Mouse (Mus musculus): Measurements from ENCODE around the gene Dtnbp1. TPM values are rescaled to one million over a fixed set of nuclear protein-coding genes. Genes with fewer than 3 reads are reported as not detected.

Dtnbp1 gene
- polyA plus RNA-seq, 1 experiment from 2014 or later: 84.2 TPM

DNA sequence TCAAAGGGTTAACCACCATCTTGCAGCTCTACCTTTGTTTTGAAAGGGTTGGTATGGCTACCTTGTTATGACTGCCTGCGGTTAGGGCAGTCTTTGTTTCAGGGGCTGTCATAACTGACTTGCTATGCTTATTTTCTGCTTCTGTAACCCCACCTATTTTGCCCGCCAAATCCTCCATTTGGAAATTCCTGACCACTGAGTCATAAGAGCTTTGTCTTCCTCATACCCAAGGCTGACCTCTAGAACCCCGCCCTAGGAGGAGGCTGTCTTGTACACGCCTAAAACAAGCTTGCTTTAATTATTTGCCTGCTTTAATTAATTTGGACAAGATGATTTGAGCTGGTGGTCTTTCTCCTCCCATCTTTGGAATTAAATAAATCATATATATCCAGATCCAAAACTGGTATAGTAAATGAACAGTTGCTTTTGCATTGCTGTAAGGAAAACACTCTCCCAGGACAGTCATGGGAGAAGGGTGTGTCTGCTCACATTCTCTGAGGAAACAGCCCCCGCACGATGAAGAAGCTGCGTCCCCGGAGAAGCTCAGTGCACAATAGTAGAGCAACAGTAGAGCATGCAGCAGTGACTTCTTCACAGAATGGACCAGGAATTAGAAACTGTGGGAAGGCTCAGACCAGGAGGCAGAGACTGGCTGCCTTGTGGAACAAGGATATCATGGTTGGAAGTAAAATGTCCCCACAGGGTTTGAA is 62.5 kb downstream of the Dtnbp1 start:
- Histone ChIP-seq H3K9me3 (no peaks in the 10 kb centered on the region), H3K4me2 (replicated peaks) (no peak overlapping the region), H3K36me3 (0 out of 2 replicates have a peak, but pooled peaks cover 9% of the 10 kb centered on the region), H3K27ac (no peak overlapping the region), H3K27me3 (no peaks in the 10 kb centered on the region), H3K4me1 (peaks cover 6% of the 10 kb centered on the region; the same call in 1 of the 2 replicates), H3K4me3 (no peak overlapping the region), H3K9ac (no peak overlapping the region)
- WGBS: 71% methylated on average over 8 of the region's 8 CpGs
- no peak for ATAC-seq (ENCODE audit: insufficient number of reproducible peaks, insufficient read depth, low FRiP score, low TSS enrichment)

DNA sequence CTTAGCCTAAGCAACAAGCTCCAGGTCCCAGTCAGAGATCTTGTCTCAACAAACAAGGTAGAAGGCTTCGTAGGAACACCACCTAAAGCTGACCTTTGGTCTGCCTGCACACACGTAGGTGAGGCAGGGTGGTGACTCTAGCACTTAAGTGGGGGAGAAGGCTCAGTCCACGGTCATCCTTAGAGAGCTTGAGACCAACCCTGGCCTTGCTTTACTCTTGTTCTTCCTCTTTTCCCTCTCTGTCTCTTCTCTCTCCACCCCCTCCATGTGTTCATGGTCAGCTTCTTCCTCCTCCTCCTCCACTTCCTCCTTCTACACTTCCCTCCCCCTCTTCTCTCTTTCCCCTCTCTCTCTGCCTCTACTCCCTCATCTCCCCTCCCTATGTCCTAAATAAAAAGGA is 64.3 kb downstream of the Dtnbp1 start:
- Histone ChIP-seq H3K27ac (no peak overlapping the region), H3K4me2 (replicated peaks) (no peak overlapping the region), H3K4me1 (peaks cover 10% of the 10 kb centered on the region; the same call in 1 of the 2 replicates), H3K9me3 (no peaks in the 10 kb centered on the region), H3K27me3 (no peaks in the 10 kb centered on the region), H3K9ac (no peak overlapping the region), H3K4me3 (no peak overlapping the region), H3K36me3 (no peaks in the 10 kb centered on the region)
- 85% methylated on average over 3 of the region's 3 CpGs for WGBS
- ATAC-seq (ENCODE audit: insufficient number of reproducible peaks, insufficient read depth, low FRiP score, low TSS enrichment): no peak

DNA sequence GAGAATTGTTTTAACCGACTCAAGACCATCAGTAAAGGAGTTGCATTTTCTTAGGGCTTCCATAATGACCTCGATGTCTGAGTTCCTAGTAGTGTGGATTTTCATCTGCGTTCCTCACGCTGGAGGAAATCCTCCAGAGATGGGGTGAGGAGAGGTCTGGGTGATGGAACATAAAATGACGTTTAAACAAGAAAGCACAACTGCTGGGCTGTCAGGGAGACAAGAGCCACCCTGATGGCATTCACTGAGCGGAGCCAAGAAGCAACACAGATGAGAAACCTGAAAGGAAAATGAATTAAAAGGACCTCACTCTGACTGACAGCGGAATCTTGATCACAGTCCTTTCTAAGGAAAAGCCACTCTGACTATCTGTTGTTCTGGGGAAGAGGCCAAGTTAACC is 68.4 kb downstream of the Dtnbp1 start:
- Histone ChIP-seq H3K36me3 (peaks cover 9% of the 10 kb centered on the region; the same call in 1 of the 2 replicates), H3K4me2 (replicated peaks) (no peak overlapping the region), H3K9ac (no peak overlapping the region), H3K27ac (no peak overlapping the region), H3K4me1 (0 out of 2 replicates have a peak, but pooled peaks cover 5% of the 10 kb centered on the region), H3K9me3 (no peaks in the 10 kb centered on the region), H3K27me3 (no peaks in the 10 kb centered on the region), H3K4me3 (no peak overlapping the region)
- 71% methylated on average over 7 of the region's 7 CpGs for WGBS
- no peak for ATAC-seq (ENCODE audit: insufficient number of reproducible peaks, insufficient read depth, low FRiP score, low TSS enrichment)

DNA sequence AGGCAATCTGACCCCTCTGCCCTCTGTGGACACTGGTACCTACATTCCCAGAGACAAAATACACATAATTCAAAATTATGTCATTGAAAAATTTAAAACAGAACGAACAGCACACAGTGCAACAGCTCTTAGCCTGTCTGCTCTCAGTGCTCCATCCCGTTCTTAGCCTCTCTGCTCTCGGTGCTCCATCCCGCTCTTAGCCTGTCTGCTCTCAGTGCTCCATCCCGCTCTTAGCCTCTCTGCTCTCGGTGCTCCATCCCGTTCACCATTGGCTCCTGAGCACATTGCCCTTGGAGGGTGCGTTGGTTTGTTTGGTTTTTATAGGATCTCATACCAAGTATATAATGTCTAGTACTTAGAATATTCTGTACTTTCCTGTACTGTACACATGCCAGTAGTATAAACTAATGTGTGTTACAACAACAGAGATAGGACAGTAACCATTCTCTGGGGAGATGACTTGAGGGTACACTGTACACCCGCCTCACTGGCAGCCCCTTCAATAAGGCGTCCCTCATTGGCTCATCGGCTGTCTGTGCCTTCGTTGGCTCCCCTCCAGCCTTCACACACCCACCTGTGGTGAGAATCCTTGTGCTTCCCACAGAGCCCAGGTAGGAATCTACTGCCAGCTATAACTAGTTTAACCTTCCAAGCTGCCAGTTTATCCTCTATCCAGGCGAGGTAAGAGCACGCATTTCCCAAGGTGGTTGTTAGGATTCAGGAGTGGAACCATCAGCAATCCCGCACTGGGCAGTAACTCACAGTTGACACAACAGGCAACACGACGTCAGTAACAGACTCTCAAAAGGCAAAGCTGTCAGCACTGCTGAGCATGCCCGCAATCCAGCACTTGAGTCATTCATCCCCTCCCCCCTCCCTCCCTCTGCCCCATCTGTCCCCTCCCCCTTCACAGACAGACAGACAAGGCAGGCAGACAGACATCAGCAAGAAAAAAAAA is 69.4 kb downstream of the Dtnbp1 start:
- Histone ChIP-seq H3K4me1 (0 out of 2 replicates have a peak, but pooled peaks cover 5% of the 10 kb centered on the region), H3K36me3 (peaks cover 13% of the 10 kb centered on the region; the same call in 1 of the 2 replicates), H3K9ac (no peak overlapping the region), H3K27me3 (no peaks in the 10 kb centered on the region), H3K9me3 (no peaks in the 10 kb centered on the region), H3K4me3 (no peak overlapping the region), H3K27ac (no peak overlapping the region), H3K4me2 (replicated peaks) (no peak overlapping the region)
- no peak for ATAC-seq (ENCODE audit: insufficient number of reproducible peaks, insufficient read depth, low FRiP score, low TSS enrichment)
- WGBS: 77% methylated on average over 18 of the region's 18 CpGs

DNA sequence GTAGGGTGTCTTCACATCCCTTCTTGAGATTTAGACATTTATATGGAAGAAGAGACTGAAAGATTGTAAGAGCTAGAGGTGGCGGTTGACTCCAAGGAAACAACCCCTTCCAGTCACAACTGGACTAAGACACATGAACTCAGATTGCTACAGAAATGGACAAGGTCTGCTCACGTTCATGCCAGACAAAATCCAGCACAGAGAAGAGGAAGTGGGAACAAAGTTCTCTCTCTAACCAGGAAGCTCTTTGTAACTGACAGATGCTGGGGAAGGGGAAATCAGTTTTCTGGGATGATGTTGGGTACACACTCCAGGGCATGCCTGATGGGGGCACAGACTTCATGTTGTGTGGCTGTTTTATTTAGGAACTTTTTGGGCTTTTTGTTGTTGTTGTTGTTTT is 75.6 kb downstream of the Dtnbp1 start:
- no peaks in the 10 kb centered on the region for H3K9me3 ChIP-seq
- no peak overlapping the region for H3K4me3 ChIP-seq
- no peaks in the 10 kb centered on the region for H3K27me3 ChIP-seq
- no peak for ATAC-seq (ENCODE audit: insufficient number of reproducible peaks, insufficient read depth, low FRiP score, low TSS enrichment)
- peaks cover 61% of the 10 kb centered on the region for H3K36me3 ChIP-seq
- WGBS: 73% methylated on average over 2 of the region's 2 CpGs
- no peak overlapping the region for H3K4me2 ChIP-seq (replicated peaks)
- H3K27ac ChIP-seq: no peak overlapping the region
- H3K4me1 ChIP-seq: no peaks in the 10 kb centered on the region
- no peak overlapping the region for H3K9ac ChIP-seq

DNA sequence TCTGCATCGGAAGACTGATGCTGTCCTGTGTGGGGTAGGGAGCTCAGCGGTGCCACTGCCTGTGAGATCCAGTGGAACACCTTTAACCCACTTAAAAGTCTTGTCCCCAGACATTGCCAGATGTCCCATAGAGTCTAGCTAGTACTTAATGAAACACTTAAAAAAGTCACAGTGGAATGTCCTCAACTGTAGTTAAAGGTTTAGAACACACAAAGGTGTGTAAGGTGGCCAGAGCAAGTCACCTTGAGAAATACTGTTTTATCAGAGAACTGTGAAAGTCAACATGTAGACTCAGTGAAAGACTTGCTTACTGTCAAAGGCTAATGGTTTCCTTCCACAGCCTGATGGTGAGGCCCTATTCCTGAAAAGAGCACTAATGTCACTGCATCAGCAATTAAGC is 76.8 kb downstream of the Dtnbp1 start:
- Histone ChIP-seq H3K4me1 (no peaks in the 10 kb centered on the region), H3K27ac (no peak overlapping the region), H3K9ac (no peak overlapping the region), H3K27me3 (no peaks in the 10 kb centered on the region), H3K4me3 (no peak overlapping the region), H3K4me2 (replicated peaks) (no peak overlapping the region), H3K9me3 (no peaks in the 10 kb centered on the region), H3K36me3 (peaks cover 69% of the 10 kb centered on the region)
- ATAC-seq (ENCODE audit: insufficient number of reproducible peaks, insufficient read depth, low FRiP score, low TSS enrichment): no peak
- 90% methylated on average over 2 of the region's 2 CpGs for WGBS

DNA sequence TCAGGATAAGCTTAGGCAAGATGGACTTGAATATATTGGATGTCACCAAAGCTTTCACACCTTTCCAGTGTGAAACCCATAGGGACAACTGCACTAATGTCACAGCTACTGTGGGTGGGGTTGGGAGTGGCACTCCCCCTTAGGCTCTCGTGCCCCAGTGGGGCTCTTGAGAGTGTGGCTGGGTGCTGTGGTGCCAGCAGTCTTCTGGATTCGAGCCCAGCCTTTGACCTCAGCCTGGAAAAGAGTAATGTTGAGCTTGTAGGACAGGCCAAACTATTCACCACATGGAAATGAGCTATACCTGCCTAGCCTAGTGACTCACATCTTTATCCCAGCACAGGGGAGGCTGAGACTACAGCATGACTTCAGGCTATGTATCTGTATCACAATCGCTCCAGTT is 77.9 kb downstream of the Dtnbp1 start:
- 93% methylated on average over 3 of the region's 3 CpGs for WGBS
- Histone ChIP-seq H3K9me3 (no peaks in the 10 kb centered on the region), H3K4me1 (no peaks in the 10 kb centered on the region), H3K4me3 (no peak overlapping the region), H3K27me3 (no peaks in the 10 kb centered on the region), H3K9ac (no peak overlapping the region), H3K27ac (no peak overlapping the region), H3K36me3 (peaks cover 74% of the 10 kb centered on the region), H3K4me2 (replicated peaks) (no peak overlapping the region)
- no peak for ATAC-seq (ENCODE audit: insufficient number of reproducible peaks, insufficient read depth, low FRiP score, low TSS enrichment)

DNA sequence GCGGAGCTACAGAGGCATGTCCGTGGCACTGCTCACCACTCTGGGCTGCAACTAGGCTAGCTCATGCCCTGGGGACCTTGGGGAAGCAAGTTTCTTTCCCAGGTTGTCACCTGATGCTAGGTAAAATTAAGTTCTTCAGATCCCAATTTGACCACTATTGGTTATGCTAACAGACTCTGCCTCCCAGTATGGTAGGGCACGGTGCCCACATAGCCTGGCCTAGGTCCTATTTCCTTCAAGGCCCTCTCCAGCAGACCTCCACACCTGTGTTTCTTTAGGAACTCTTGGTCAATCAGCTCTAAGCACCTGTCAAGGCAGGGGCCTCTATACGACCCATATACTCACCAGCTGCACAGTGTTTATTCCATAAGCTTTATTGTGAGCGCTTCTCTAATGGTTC is 80.2 kb downstream of the Dtnbp1 start:
- no peaks in the 10 kb centered on the region for H3K27me3 ChIP-seq
- no peaks in the 10 kb centered on the region for H3K4me1 ChIP-seq
- H3K27ac ChIP-seq: no peak overlapping the region
- peaks cover 92% of the 10 kb centered on the region for H3K36me3 ChIP-seq
- no peak overlapping the region for H3K9ac ChIP-seq
- H3K4me3 ChIP-seq: no peak overlapping the region
- H3K4me2 ChIP-seq (replicated peaks): no peak overlapping the region
- H3K9me3 ChIP-seq: no peaks in the 10 kb centered on the region
- no peak for ATAC-seq (ENCODE audit: insufficient number of reproducible peaks, insufficient read depth, low FRiP score, low TSS enrichment)
- 92% methylated on average over 5 of the region's 5 CpGs for WGBS

DNA sequence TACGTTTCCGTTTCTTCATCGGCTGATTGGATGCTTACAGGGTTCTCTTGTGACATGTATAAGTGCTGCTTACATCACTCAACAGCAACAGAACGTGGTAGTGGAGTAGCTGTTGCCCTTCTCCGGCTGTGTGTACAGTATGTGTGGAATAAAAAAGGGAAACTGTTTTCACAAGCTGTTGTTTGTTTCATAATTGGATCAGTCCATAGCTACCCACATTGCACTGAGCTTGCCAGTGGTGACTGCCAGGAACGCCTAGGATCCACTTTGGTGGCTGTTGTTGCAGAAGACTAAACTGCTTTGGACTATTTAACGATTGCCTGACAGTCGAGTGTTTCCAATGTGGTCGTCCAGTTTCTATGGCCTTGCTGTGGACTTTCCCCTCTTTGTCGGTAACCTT is 80.9 kb downstream of the Dtnbp1 start:
- no peak overlapping the region for H3K27ac ChIP-seq
- H3K27me3 ChIP-seq: no peaks in the 10 kb centered on the region
- no peaks in the 10 kb centered on the region for H3K9me3 ChIP-seq
- H3K36me3 ChIP-seq: peaks cover 96% of the 10 kb centered on the region
- H3K4me3 ChIP-seq: no peak overlapping the region
- no peaks in the 10 kb centered on the region for H3K4me1 ChIP-seq
- no peak overlapping the region for H3K9ac ChIP-seq
- no peak for ATAC-seq (ENCODE audit: insufficient number of reproducible peaks, insufficient read depth, low FRiP score, low TSS enrichment)
- WGBS: 90% methylated on average over 10 of the region's 10 CpGs
- no peak overlapping the region for H3K4me2 ChIP-seq (replicated peaks)

DNA sequence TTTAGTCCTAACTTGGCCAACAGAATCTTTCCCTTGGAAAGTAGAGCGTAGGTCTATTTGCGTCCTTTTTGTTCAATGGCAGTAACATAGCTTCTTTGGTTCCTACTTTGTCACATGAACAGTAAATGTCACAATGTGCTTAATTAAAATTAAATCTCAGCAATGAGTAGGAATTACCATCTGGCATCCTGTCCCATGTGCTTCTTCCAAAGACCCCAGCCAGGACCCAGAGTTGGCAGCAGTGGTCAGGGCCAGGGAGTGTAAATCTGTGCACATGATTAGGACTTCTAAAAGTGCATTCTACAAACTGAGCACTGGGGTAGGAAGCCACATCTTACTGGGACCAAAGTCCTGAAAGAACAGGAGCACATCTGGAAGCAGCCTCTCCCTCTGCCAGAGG is 83.7 kb downstream of the Dtnbp1 start:
- H3K4me2 ChIP-seq (replicated peaks): no peak overlapping the region
- WGBS: 99% methylated on average over 2 of the region's 2 CpGs

DNA sequence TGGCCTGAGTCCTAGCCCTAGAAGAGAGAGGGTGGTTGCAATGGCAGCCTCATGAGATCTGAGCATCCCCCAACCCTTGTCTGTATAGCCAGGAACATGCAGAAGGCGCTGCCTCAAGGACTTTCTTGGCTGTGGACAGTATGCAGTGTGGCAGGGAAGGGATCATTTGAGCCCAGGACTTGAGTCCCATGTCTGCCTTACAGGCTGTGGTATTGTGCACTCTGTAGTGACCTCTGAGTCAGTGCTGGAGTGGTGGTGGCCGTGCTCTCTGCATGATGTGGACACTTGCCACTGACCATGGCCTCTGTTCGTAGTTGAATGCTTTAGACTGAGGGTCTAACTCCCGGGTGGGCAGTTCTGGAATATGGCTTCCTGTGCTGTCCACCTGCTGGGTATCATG is 84.7 kb downstream of the Dtnbp1 start:
- Histone ChIP-seq H3K36me3 (peaks cover 99% of the 10 kb centered on the region), H3K27ac (no peak overlapping the region), H3K4me2 (replicated peaks) (no peak overlapping the region), H3K4me3 (no peak overlapping the region), H3K9me3 (no peaks in the 10 kb centered on the region), H3K27me3 (no peaks in the 10 kb centered on the region), H3K9ac (no peak overlapping the region), H3K4me1 (no peaks in the 10 kb centered on the region)
- WGBS: 89% methylated on average over 4 of the region's 4 CpGs
- no peak for ATAC-seq (ENCODE audit: insufficient number of reproducible peaks, insufficient read depth, low FRiP score, low TSS enrichment)

More for the DNA sequence above, 83.7 kb downstream of the Dtnbp1 start:
- Histone ChIP-seq H3K27me3 (no peaks in the 10 kb centered on the region), H3K27ac (no peak overlapping the region), H3K9ac (no peak overlapping the region), H3K4me3 (no peak overlapping the region), H3K4me1 (no peaks in the 10 kb centered on the region), H3K36me3 (peaks cover 99% of the 10 kb centered on the region), H3K9me3 (no peaks in the 10 kb centered on the region)
- no peak for ATAC-seq (ENCODE audit: insufficient number of reproducible peaks, insufficient read depth, low FRiP score, low TSS enrichment)

DNA sequence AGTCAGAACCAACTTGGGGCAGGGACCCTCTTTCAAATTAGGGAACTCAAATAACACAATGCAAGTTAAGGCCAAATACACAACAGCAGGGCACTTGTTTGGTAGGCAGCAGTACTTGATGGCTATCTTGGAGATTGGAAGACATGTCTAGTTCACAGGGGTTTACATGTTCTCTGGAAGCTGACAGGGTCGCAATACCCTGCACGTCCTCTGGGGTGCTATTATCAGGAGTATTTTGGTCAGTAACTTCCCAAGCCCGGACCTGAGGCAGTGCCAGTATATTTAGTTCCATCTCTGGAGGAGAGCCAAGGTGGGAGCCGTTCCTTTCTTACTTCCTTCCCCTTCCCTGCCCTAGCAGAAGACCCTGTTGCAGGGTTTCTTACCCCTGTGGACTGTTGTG is 86.0 kb downstream of the Dtnbp1 start:
- no peak for ATAC-seq (ENCODE audit: insufficient number of reproducible peaks, insufficient read depth, low FRiP score, low TSS enrichment)
- H3K36me3 ChIP-seq: peaks cover 99% of the 10 kb centered on the region
- H3K27me3 ChIP-seq: no peaks in the 10 kb centered on the region
- no peak overlapping the region for H3K9ac ChIP-seq
- WGBS: 73% methylated on average over 4 of the region's 4 CpGs
- H3K4me2 ChIP-seq (replicated peaks): no peak overlapping the region
- H3K27ac ChIP-seq: no peak overlapping the region
- H3K4me1 ChIP-seq: no peaks in the 10 kb centered on the region
- no peaks in the 10 kb centered on the region for H3K9me3 ChIP-seq
- no peak overlapping the region for H3K4me3 ChIP-seq
